Mouse (Mus musculus) kidney, postnatal 0 days (tissue): ENCODE data around the gene Ccdc85c. TPM values are rescaled to one million over a fixed set of nuclear protein-coding genes. Genes with fewer than 3 reads are reported as not detected.

Source experiments
- ATAC-seq: fragments of 200-750 bp; cut with Nextera tagmentation; replicated peaks from 2 replicates; pipeline ENCODE4 v1.8.0; 2017; ENCODE audit warnings: low read depth, moderate number of reproducible peaks, moderate TSS enrichment, moderate library complexity; ENCODE audit not compliant: low FRiP score
- DNase-seq: peaks from one replicate; pipeline ENCODE4 v3.0.0-alpha.2; 2016; ENCODE audit warnings: low spot score
- H3K27ac ChIP-seq: fragments of 300-500 bp; sonication (generic); 2 replicates; pipeline ENCODE4 v1.5.1; 2014; ENCODE audit warnings: mild to moderate bottlenecking
- H3K27me3 ChIP-seq: fragments of 300-500 bp; sonication (generic); 2 replicates; pipeline ENCODE4 v1.6.1; 2014; ENCODE audit warnings: low read length, mixed read lengths; ENCODE audit not compliant: insufficient read depth
- H3K36me3 ChIP-seq: fragments of 300-500 bp; sonication (generic); 2 replicates; pipeline ENCODE4 v1.6.1; 2014; ENCODE audit warnings: low read length, mixed read lengths; ENCODE audit not compliant: insufficient read depth
- H3K4me1 ChIP-seq: fragments of 300-500 bp; sonication (generic); replicated peaks from 2 replicates; pipeline ENCODE4 v1.6.1; 2014; ENCODE audit warnings: antibody characterized with exemption, low read length, mixed read lengths; ENCODE audit not compliant: insufficient read depth
- H3K4me2 ChIP-seq: fragments of 300-500 bp; sonication (generic); 2 replicates; pipeline ENCODE4 v1.6.1; 2014; ENCODE audit warnings: mild to moderate bottlenecking, low read length, moderate library complexity, mixed read lengths
- H3K4me3 ChIP-seq: fragments of 300-500 bp; sonication (generic); replicated peaks from 2 replicates; pipeline ENCODE4 v1.5.1; 2014; ENCODE audit warnings: low read depth, low read length
- H3K9ac ChIP-seq: fragments of 300-500 bp; sonication (generic); 2 replicates; pipeline ENCODE4 v1.6.1; 2014; ENCODE audit warnings: low read depth, low read length
- H3K9me3 ChIP-seq: fragments of 300-500 bp; sonication (generic); replicated peaks from 2 replicates; pipeline ENCODE4 v1.6.1; 2016; ENCODE audit warnings: low read length, inconsistent platforms, mixed read lengths
- CTCF ChIP-seq: IDR thresholded peaks from 2 replicates; pipeline ENCODE4 v1.5.1; 2016; ENCODE audit warnings: antibody characterized with exemption, low read depth, mild to moderate bottlenecking, moderate library complexity
- WGBS: fragments of 180-500 bp; shearing (Covaris S2); extraction: QIAGEN DNeasy Blood & Tissue Kit; methylation state at CpG from one replicate; pipeline ENCODE4 v1.1.7; 2014; 5-methylcytosine and 5-hydroxymethylcytosine counted together
- polyA plus RNA-seq: library from polyadenylated mRNA; unstranded; fragments of >200 nt; fragmentation: Nextera tagmentation; extraction: Ambion mirVana; gene quantifications from 2 replicates; pipeline ENCODE4 v1.2.1, GENCODE M21; 2015

Gene Ccdc85c
- polyA plus RNA-seq, 1 experiment from 2014 or later = 7.7 TPM

GRCm38 (mm10) chr12:108315818-108316217, 40.6 kb upstream of the Ccdc85c start:
- Histone ChIP-seq H3K4me3 (no peak overlapping the region), H3K4me2 (no peak overlapping the region), H3K9me3 (no peaks in the 10 kb centered on the region), H3K36me3 (no peaks in the 10 kb centered on the region), H3K27me3 (peaks cover 23% of the 10 kb centered on the region), H3K9ac (no peak overlapping the region), H3K27ac (no peak overlapping the region), H3K4me1 (peaks cover 9% of the 10 kb centered on the region)
- ATAC-seq = no peak
- no peak for TF ChIP-seq CTCF
- WGBS = 51% methylated on average over 10 of the region's 10 CpGs
- DNase-seq = no peak

DNA sequence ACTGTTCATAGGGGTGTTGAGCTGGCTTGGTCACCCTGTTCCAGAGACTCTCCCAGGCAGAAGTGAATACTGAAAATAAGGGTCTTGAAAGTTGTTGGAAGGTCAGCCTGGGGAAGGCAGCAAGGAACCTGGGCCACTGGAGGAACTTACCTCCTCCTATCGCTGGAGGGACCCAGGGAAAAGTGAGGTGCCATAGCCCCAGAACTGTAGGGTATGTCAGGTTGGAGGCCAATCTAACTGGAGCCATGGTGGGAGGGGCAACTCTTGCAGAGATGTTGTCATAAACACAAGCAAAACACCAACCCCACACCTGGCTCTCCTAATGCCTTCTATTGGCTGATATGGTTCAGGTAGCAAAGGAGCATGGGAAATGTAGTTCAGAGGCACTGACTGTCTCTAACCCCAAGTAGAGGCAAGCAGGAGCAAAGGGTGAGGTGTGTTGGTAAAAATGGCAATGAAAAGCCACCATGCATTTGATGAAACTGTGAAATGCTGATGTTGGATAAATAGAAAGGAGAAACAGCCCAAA, 38.1 kb upstream of the Ccdc85c start:
- no peak overlapping the region for H3K27ac ChIP-seq
- peaks cover 9% of the 10 kb centered on the region for H3K4me1 ChIP-seq
- ATAC-seq (no peak), DNase-seq (no peak)
- no peak for TF ChIP-seq CTCF
- H3K27me3 ChIP-seq = peaks cover 7% of the 10 kb centered on the region
- no peak overlapping the region for H3K4me2 ChIP-seq
- H3K9me3 ChIP-seq = no peaks in the 10 kb centered on the region
- no peaks in the 10 kb centered on the region for H3K36me3 ChIP-seq
- H3K9ac ChIP-seq = no peak overlapping the region
- 91% methylated on average over 1 of the region's 1 CpGs for WGBS
- no peak overlapping the region for H3K4me3 ChIP-seq

GRCm38 (mm10) chr12:108312432-108312851, 37.2 kb upstream of the Ccdc85c start:
- no peak overlapping the region for H3K4me3 ChIP-seq
- peaks cover 6% of the 10 kb centered on the region for H3K4me1 ChIP-seq
- ATAC-seq (0 out of 2 replicates have a peak, but pooled peaks have one; percentile 42), DNase-seq (peak; percentile 63)
- H3K36me3 ChIP-seq = no peaks in the 10 kb centered on the region
- H3K4me2 ChIP-seq = no peak overlapping the region
- WGBS = 29% methylated on average over 6 of the region's 6 CpGs
- no peaks in the 10 kb centered on the region for H3K9me3 ChIP-seq
- no peaks in the 10 kb centered on the region for H3K27me3 ChIP-seq
- no peak overlapping the region for H3K27ac ChIP-seq
- no peak overlapping the region for H3K9ac ChIP-seq
- TF ChIP-seq CTCF = no peak

DNA sequence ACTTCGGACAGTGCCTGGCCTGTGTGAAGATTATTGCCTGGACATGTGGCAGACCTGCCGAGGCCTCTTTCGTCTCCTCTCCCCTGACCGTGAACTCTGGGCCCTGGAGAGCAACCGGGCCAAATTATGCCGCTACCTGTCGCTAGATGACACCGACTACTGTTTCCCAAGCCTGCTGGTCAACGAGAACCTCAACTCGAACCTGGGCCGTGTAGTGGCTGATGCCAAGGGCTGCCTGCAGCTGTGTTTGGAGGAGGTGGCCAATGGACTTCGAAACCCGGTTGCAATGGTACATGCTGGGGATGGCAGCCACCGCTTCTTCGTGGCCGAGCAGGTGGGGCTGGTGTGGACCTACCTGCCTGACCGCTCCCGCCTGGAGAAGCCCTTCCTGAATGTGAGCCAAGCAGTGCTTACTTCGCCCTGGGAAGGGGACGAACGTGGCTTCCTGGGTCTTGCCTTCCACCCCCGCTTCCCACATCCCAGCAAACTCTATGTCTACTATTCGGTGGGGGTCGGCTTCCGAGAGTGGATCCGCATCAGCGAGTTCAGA, 36.6 kb upstream of the Ccdc85c start:
- H3K4me3 ChIP-seq = no peak overlapping the region
- no peaks in the 10 kb centered on the region for H3K27me3 ChIP-seq
- no peak overlapping the region for H3K9ac ChIP-seq
- H3K9me3 ChIP-seq = no peaks in the 10 kb centered on the region
- H3K36me3 ChIP-seq = no peaks in the 10 kb centered on the region
- WGBS = 73% methylated on average over 27 of the region's 27 CpGs
- H3K27ac ChIP-seq = no peak overlapping the region
- H3K4me2 ChIP-seq = no peak overlapping the region
- DNase-seq (no peak), ATAC-seq (peak; percentile 17; the same call in 1 of the 2 replicates)
- H3K4me1 ChIP-seq = peaks cover 3% of the 10 kb centered on the region; the same call in 1 of the 2 replicates
- TF ChIP-seq CTCF = no peak

DNA sequence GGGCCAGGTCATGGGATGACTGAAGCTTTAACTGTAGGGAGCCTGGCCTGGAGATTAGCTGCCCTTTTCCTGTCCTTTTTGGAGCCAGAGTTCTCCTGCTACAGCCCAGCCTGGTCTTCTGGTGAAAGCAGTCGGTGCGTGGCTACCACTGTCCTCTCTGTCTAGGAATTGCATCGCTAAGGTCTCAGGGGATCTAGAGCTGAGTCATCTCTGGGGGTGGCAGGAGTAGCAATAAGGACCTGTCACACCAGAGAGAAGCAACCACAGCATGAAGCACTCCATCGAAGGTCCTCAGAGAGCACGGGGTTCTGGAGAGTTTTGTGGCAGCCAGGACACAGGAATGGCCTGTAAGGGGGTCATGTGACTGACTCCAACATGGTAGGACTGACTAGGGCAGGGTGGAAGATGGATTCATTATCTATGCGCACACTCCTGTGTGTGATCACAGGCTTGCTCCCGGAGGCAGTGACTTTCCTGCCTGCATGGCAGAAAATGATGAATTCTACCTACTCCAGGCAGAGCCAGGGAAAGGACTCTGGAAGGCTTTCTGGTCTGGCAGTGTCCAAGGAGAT, 35.3 kb upstream of the Ccdc85c start:
- peaks cover 8% of the 10 kb centered on the region for H3K4me1 ChIP-seq
- H3K4me2 ChIP-seq = no peak overlapping the region
- H3K27ac ChIP-seq = no peak overlapping the region
- H3K9me3 ChIP-seq = no peaks in the 10 kb centered on the region
- 76% methylated on average over 7 of the region's 7 CpGs for WGBS
- H3K4me3 ChIP-seq = no peak overlapping the region
- no peak overlapping the region for H3K9ac ChIP-seq
- H3K27me3 ChIP-seq = no peaks in the 10 kb centered on the region
- DNase-seq = no peak
- no peaks in the 10 kb centered on the region for H3K36me3 ChIP-seq
- ATAC-seq = no peak
- no peak for TF ChIP-seq CTCF

GRCm38 (mm10) chr12:108310041-108310440, 34.8 kb upstream of the Ccdc85c start:
- no peaks in the 10 kb centered on the region for H3K9me3 ChIP-seq
- ATAC-seq = no peak
- no peak for TF ChIP-seq CTCF
- WGBS = 91% methylated on average over 4 of the region's 4 CpGs
- H3K27me3 ChIP-seq = no peaks in the 10 kb centered on the region
- no peaks in the 10 kb centered on the region for H3K36me3 ChIP-seq
- no peak overlapping the region for H3K4me3 ChIP-seq
- peaks cover 8% of the 10 kb centered on the region for H3K4me1 ChIP-seq
- no peak for DNase-seq
- H3K27ac ChIP-seq = no peak overlapping the region
- no peak overlapping the region for H3K4me2 ChIP-seq
- H3K9ac ChIP-seq = no peak overlapping the region
